Mouse (Mus musculus): Measurements from ENCODE around the gene Lypd5.

DNA sequence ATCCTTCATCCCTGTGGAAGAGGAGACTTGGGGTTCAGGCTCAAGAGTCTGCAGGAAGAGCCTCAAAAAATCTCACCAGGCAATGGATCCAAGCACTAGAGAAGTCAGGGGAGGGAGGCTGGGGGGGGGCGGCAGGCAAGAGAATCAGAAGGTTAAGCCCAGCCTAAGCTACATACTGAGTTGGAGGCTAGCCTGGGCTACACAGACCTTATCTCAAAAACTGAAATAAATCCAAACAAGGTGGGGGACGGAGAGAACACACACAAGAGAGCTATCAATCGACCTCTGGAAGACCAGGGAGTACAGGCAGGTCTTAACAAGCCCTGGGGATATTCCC, 22.8 kb downstream of the Lypd5 start:
- no peak for TF ChIP-seq RAD21 (IDR thresholded peaks at IDR 0.05; ENCODE audit: low read depth, low read length)
- TF ChIP-seq CTCF (conservative IDR thresholded peaks at IDR 0.05 in 1 of 2, IDR thresholded peaks at IDR 0.05 in 1 of 2; ENCODE audit: low read depth in 2 of 2, low read length in 2 of 2): no peak
